Mouse (Mus musculus) spleen, adult 18-20 months (tissue): Measurements from ENCODE around the gene Ror2.
A peak's percentile ranks its signal among the peaks of the same experiment; 100 is the strongest.

Experiments used
- DNase-seq, 2 experiments: peaks; one replicate each; pipeline ENCODE4 v3.0.0; 2022; ENCODE audit warnings: mixed read lengths in 2 of 2

Gene Ror2

GRCm38 (mm10) chr13:53271595-53271994 is 14.3 kb downstream of the Ror2 start:
- DNase-seq, result no peak

GRCm38 (mm10) chr13:53270549-53270948 is 15.4 kb downstream of the Ror2 start:
- DNase-seq, result no peak

GRCm38 (mm10) chr13:53268541-53268940 is 17.4 kb downstream of the Ror2 start:
- no peak for DNase-seq

- no peak for DNase-seq
Measured at GRCm38 (mm10) chr13:53267849-53268248, 18.1 kb downstream of the Ror2 start.

- no peak for DNase-seq
Measured at GRCm38 (mm10) chr13:53267155-53267554, 18.8 kb downstream of the Ror2 start.

GRCm38 (mm10) chr13:53266543-53266951 is 19.4 kb downstream of the Ror2 start:
- no peak for DNase-seq

- no peak for DNase-seq
Measured at GRCm38 (mm10) chr13:53264896-53265295, 21.0 kb downstream of the Ror2 start.

- DNase-seq, result no peak
Measured at GRCm38 (mm10) chr13:53262509-53263250, 23.2 kb downstream of the Ror2 start.

- DNase-seq, result peak; percentile 7 to 14
Measured at GRCm38 (mm10) chr13:53261106-53261771, 24.7 kb downstream of the Ror2 start.

GRCm38 (mm10) chr13:53258943-53259342 is 27.0 kb downstream of the Ror2 start:
- no peak for DNase-seq

- DNase-seq, result no peak
Measured at GRCm38 (mm10) chr13:53258497-53258896, 27.4 kb downstream of the Ror2 start.

GRCm38 (mm10) chr13:53253255-53253654 is 32.7 kb downstream of the Ror2 start:
- no peak for DNase-seq

- no peak for DNase-seq
Measured at GRCm38 (mm10) chr13:53248586-53249401, 37.1 kb downstream of the Ror2 start.

GRCm38 (mm10) chr13:53248080-53248479 is 37.8 kb downstream of the Ror2 start:
- no peak for DNase-seq

- no peak for DNase-seq
Measured at GRCm38 (mm10) chr13:53247175-53247574, 38.7 kb downstream of the Ror2 start.

- DNase-seq, result no peak
Measured at GRCm38 (mm10) chr13:53244151-53244550, 41.8 kb downstream of the Ror2 start.

GRCm38 (mm10) chr13:53237455-53237854 is 48.5 kb downstream of the Ror2 start:
- no peak for DNase-seq

GRCm38 (mm10) chr13:53236434-53237401 is 49.2 kb downstream of the Ror2 start:
- no peak for DNase-seq

GRCm38 (mm10) chr13:53235953-53236352 is 50.0 kb downstream of the Ror2 start:
- no peak for DNase-seq

GRCm38 (mm10) chr13:53234844-53235243 is 51.1 kb downstream of the Ror2 start:
- DNase-seq, result no peak

GRCm38 (mm10) chr13:53233826-53234786 is 51.8 kb downstream of the Ror2 start:
- DNase-seq, result no peak
